Mouse (Mus musculus): ENCODE data around the gene Tuft1.
A peak's percentile ranks its signal among the peaks of the same experiment; 100 is the strongest.

The Tuft1 gene

GRCm38 (mm10) chr3:94591066-94591465 lies 67.6 kb downstream of the Tuft1 start:
- DNase-seq = no peak

- no peak for DNase-seq
These were observed 70.7 kb downstream of the Tuft1 start for GRCm38 (mm10) chr3:94587962-94588361.

DNA sequence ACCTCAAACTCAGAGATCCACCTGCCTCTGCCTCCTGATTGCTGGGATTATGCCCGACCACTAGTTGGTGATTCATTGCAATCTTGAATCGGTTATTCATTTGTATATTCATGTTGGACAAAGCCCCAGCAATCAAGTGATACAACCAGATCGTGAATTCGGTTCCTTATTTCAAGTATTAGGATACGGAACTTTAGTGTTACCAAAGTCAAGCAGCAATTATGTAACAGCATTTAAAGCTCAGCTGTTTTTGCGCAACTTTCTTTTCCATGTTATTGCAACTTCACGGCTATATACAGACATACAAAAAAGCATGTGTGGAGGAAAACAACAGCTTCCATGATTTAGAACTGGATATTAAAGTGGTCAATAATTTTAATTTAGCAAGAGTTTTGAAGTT lies 75.7 kb downstream of the Tuft1 start:
- DNase-seq = no peak

DNA sequence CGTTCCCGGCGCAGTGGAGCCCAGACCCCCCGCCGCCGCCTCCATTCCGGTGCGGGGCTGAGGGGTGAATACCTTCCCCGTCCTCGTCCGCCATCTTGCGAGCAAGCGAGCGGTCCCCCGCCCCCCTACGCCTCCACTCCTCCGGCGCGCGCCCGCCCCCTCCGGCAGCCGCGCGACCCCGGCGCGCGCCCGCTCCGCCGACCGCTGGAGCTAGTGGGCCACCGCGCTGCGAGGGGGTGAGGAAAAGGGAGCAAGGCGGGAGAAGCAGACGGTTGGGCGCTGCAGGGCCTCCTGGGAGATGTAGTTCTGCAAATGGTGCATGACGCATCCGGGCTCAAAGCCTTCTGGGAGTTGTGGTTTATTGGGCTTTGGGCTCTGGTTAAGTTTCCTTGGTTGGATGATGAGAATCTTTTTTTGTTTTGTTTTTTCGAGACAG lies 76.2 kb downstream of the Tuft1 start, which contains the start of gene Snx27:
Snx27 (minus strand) TSS at position 261 of the 436 bp plus-strand sequence.
- DNase-seq = peak; percentile 95

- no peak for DNase-seq
These were observed 76.7 kb downstream of the Tuft1 start for GRCm38 (mm10) chr3:94581793-94582455.

GRCm38 (mm10) chr3:94581138-94581780 lies 77.4 kb downstream of the Tuft1 start:
- peak; percentile 37 for DNase-seq

DNA sequence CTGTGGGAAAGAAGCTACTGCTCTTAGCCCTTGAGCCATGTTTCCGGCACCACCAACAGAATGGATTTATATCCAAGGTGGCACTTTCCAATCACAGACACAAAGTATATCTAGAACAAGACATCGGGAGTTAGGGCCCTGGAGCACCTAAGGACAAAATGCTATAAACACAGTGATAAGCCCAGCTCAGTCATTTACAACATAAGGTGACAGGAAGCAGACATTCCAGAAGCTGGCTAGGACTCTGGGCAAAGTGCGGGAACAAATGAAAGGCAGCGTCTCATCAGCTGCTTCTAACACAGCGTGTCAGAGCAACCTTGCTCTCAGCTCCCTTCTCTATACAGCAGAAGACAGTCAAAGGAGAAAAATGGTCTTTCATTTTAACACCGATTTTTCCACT lies 84.2 kb downstream of the Tuft1 start:
- no peak for DNase-seq

GRCm38 (mm10) chr3:94567242-94567641 lies 91.4 kb downstream of the Tuft1 start:
- DNase-seq = no peak

GRCm38 (mm10) chr3:94565557-94565956 lies 93.1 kb downstream of the Tuft1 start:
- DNase-seq = no peak

DNA sequence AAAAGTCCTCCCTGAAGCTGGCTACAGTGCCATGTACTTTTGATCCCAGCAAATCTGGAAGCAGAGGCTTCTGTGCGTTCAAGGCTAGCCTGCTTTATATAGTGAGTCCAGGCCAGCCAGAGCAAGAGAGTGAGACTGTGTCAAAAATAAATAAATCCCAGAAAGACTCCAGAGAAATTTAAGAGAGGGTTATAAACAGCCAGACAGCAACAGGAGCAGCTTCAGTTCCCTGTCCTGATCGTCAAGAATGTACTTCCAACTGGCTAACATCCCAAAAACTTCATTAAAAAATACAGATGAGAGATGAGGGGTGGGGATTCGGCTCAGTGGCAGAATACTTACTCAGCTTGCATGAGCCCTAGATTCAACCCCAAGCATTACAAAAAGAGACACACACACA lies 93.5 kb downstream of the Tuft1 start:
- DNase-seq = no peak

- no peak for DNase-seq
These were observed 94.2 kb downstream of the Tuft1 start for GRCm38 (mm10) chr3:94564356-94565010.

DNA sequence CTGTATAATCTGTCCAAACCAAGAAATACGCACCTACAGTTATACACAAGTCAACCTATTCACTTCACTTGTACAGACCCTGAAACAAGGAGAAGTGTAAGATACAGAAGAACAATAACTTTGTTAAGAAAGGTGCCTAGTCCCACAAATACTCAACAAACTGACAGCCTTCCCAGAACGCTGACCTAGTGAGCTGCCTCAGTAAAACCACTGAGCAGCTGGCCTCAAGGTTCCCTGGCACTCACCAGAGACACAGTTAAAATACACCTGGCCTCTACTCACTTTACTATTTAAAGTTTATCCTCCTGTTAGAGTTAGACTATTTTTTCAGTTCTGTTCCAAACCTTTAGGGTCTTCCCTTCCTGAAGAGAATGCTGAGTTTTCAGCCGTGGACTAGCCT lies 95.5 kb downstream of the Tuft1 start:
- no peak for DNase-seq
